Mouse (Mus musculus): ENCODE measurements at regions not wholly inside any gene's neighbourhood (a gene's known extent, or its start where the extent isn't known, plus 50 kb on each side); places are given as distances from the start of the nearest gene placed in this dataset.

GRCm38 (mm10) chr17:68934066-68934465, 107.6 kb downstream of the Tmem200c start:
- no peaks in the 10 kb centered on the region for H3K4me1 ChIP-seq (ENCODE audit: control insufficient read depth in 1 of 2, insufficient read depth in 2 of 2)
- H3K79me2 ChIP-seq (replicated peaks; ENCODE audit: control insufficient read depth, extremely low read depth, insufficient read depth, poor library complexity, severe bottlenecking), result no peaks in the 10 kb centered on the region
- H3K36me3 ChIP-seq (replicated peaks in 1 of 2; ENCODE audit: control insufficient read depth in 1 of 2, insufficient read depth in 1 of 2, low read length in 1 of 2), result no peaks in the 10 kb centered on the region
- H3K27ac ChIP-seq (ENCODE audit: insufficient read depth, low read depth), result no peak overlapping the region
- H3K9ac ChIP-seq (ENCODE audit: insufficient read depth, low read depth), result no peak overlapping the region
- no peak for DNase-seq (ENCODE audit: extremely low read depth)
- no peak overlapping the region for H3K4me2 ChIP-seq (ENCODE audit: insufficient read depth, low read depth, poor library complexity, severe bottlenecking)
- in situ Hi-C loops (cut with MboI; ENCODE audit: low pct_ligation_motif_present, low pct_unique_long_range_greater_than_20kb, low sequenced_read_pairs) (no loop called here), dilution Hi-C loops (cut with MboI; ENCODE audit: extremely low pct_ligation_motif_present, extremely low pct_unique_long_range_greater_than_20kb, low sequenced_read_pairs) (no loop called here)
- no peaks in the 10 kb centered on the region for H3K27me3 ChIP-seq (replicated peaks)
- H3K9me3 ChIP-seq (replicated peaks; ENCODE audit: low read length), result peaks cover 83% of the 10 kb centered on the region
- TF ChIP-seq CHD1 (IDR thresholded peaks at IDR 0.05; ENCODE audit: low read depth, low read length), result no peak
- no peak for TF ChIP-seq UBTF (IDR thresholded peaks at IDR 0.05; ENCODE audit: low read depth, low read length)
- TF ChIP-seq CTCF (conservative IDR thresholded peaks at IDR 0.05 in 1 of 2, IDR thresholded peaks at IDR 0.05 in 1 of 2; ENCODE audit: low read depth in 2 of 2, low read length in 2 of 2), result no peak
- no peak for TF ChIP-seq NRF1 (IDR thresholded peaks at IDR 0.05; ENCODE audit: low read depth, low read length)
- no peak for TF ChIP-seq POLR2AphosphoS2 (IDR thresholded peaks at IDR 0.05; ENCODE audit: low read depth, low read length)
- no peak for TF ChIP-seq JUND (conservative IDR thresholded peaks at IDR 0.05; ENCODE audit: low read depth, low read length)
- TF ChIP-seq TCF12 (IDR thresholded peaks at IDR 0.05; ENCODE audit: low read depth, low read length), result no peak
- no peak for TF ChIP-seq ELF1 (IDR thresholded peaks at IDR 0.05; ENCODE audit: low read depth, low read length)
- no peak for TF ChIP-seq HCFC1 (IDR thresholded peaks at IDR 0.05; ENCODE audit: low read depth, low read length)
- H3K4me3 ChIP-seq (replicated peaks in 1 of 3; ENCODE audit: low read depth in 2 of 3, low read length in 2 of 3, poor library complexity in 1 of 3), result peak overlapping the region in 1 of 3 experiments; percentile 11

GRCm38 (mm10) chr17:68936016-68936415, 109.6 kb downstream of the Tmem200c start:
- Histone ChIP-seq H3K79me2 (replicated peaks; ENCODE audit: control insufficient read depth, extremely low read depth, insufficient read depth, poor library complexity, severe bottlenecking) (no peaks in the 10 kb centered on the region), H3K27ac (ENCODE audit: insufficient read depth, low read depth) (no peak overlapping the region), H3K4me2 (ENCODE audit: insufficient read depth, low read depth, poor library complexity, severe bottlenecking) (no peak overlapping the region), H3K9me3 (replicated peaks; ENCODE audit: low read length) (peaks cover 86% of the 10 kb centered on the region), H3K9ac (ENCODE audit: insufficient read depth, low read depth) (no peak overlapping the region), H3K36me3 (replicated peaks in 1 of 2; ENCODE audit: control insufficient read depth in 1 of 2, insufficient read depth in 1 of 2, low read length in 1 of 2) (no peaks in the 10 kb centered on the region), H3K4me3 (replicated peaks in 1 of 3; ENCODE audit: low read depth in 2 of 3, low read length in 2 of 3, poor library complexity in 1 of 3) (no peak overlapping the region), H3K27me3 (replicated peaks) (no peaks in the 10 kb centered on the region), H3K4me1 (ENCODE audit: control insufficient read depth in 1 of 2, insufficient read depth in 2 of 2) (no peaks in the 10 kb centered on the region)
- no peak for DNase-seq (ENCODE audit: extremely low read depth)
- in situ Hi-C loops (cut with MboI; ENCODE audit: low pct_ligation_motif_present, low pct_unique_long_range_greater_than_20kb, low sequenced_read_pairs) (no loop called here), dilution Hi-C loops (cut with MboI; ENCODE audit: extremely low pct_ligation_motif_present, extremely low pct_unique_long_range_greater_than_20kb, low sequenced_read_pairs) (no loop called here)
- no peak for TF ChIP-seq ZKSCAN1 (IDR thresholded peaks at IDR 0.05; ENCODE audit: borderline replicate concordance, low read depth, low read length)
- TF ChIP-seq HCFC1 (IDR thresholded peaks at IDR 0.05; ENCODE audit: low read depth, low read length), result no peak
- TF ChIP-seq GABPA (IDR thresholded peaks at IDR 0.05; ENCODE audit: insufficient replicate concordance, low read depth, low read length), result no peak
- no peak for TF ChIP-seq USF2 (conservative IDR thresholded peaks at IDR 0.05; ENCODE audit: low read depth, low read length)
- TF ChIP-seq UBTF (IDR thresholded peaks at IDR 0.05; ENCODE audit: low read depth, low read length), result no peak
- no peak for TF ChIP-seq ELF1 (IDR thresholded peaks at IDR 0.05; ENCODE audit: low read depth, low read length)
- no peak for TF ChIP-seq POLR2AphosphoS2 (IDR thresholded peaks at IDR 0.05; ENCODE audit: low read depth, low read length)
- TF ChIP-seq CHD1 (IDR thresholded peaks at IDR 0.05; ENCODE audit: low read depth, low read length), result no peak
- no peak for TF ChIP-seq USF1 (IDR thresholded peaks at IDR 0.05; ENCODE audit: low read depth, low read length)
- TF ChIP-seq MXI1 (IDR thresholded peaks at IDR 0.05; ENCODE audit: low read depth, low read length), result no peak
- TF ChIP-seq RCOR1 (conservative IDR thresholded peaks at IDR 0.05; ENCODE audit: low read depth, low read length), result no peak
- TF ChIP-seq E2F4 (IDR thresholded peaks at IDR 0.05; ENCODE audit: insufficient replicate concordance, low read depth, low read length), result no peak
- no peak for TF ChIP-seq PAX5 (IDR thresholded peaks at IDR 0.05; ENCODE audit: low read length)
- no peak for TF ChIP-seq JUND (conservative IDR thresholded peaks at IDR 0.05; ENCODE audit: low read depth, low read length)
